Mouse (Mus musculus) CD4-positive helper T cell, adult 2 months (primary cell): ENCODE measurements around the gene Rab7.
"Not testable (repeated sequence)": the region's sequence is repeated elsewhere in the genome, so short reads cannot be mapped to it uniquely, and the experiment has no call there.

Source experiments
- DNase-seq: peaks from one replicate; pipeline ENCODE4 v3.0.0-alpha.2; 2012; ENCODE audit warnings: low read depth, missing footprints, low spot score

Gene Rab7

GRCm38 (mm10) chr6:88003439-88003838 lies 41.6 kb downstream of the Rab7 start:
- DNase-seq: no peak

DNA sequence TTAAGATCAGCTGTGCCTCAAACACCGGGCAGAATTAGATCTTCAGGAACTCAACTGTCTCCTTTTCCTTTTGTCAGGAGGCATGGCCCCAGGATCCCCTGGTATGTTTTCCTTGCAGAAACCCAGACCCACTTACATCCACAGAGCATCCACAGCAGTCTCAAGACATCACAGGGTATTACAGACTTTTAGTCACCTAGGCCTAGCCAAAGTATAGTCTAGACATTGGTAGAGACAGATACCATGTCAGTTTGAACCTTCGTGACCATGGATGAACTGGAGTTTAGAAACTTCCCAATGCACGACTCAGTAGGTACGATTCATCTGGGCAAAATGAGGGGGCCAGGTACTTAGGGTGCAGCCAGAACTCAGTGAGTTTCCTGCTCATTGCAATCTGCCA lies 46.7 kb downstream of the Rab7 start:
- DNase-seq: no peak

- peak; percentile 64 for DNase-seq
Measured at GRCm38 (mm10) chr6:87997706-87998265, 47.3 kb downstream of the Rab7 start.

DNA sequence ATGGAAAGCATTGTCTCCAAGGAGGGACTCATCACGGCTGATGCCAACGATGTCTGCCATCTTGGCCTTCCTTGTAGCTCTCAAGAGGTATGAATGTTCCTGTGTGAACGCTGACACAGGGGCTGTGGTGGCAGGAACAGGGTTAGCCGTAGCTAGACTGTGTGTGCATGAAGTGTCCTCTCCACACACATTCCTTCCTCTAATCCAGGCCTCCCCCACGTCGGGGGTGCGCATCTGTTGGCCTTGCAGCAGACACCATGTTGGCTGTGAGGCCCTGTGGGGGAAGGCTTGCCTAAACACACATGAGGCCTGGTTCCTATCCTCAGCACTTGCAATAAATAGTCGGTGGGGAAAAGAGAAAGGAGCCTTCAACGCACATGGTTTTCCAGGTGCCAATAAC lies 48.5 kb downstream of the Rab7 start:
- no peak for DNase-seq

DNA sequence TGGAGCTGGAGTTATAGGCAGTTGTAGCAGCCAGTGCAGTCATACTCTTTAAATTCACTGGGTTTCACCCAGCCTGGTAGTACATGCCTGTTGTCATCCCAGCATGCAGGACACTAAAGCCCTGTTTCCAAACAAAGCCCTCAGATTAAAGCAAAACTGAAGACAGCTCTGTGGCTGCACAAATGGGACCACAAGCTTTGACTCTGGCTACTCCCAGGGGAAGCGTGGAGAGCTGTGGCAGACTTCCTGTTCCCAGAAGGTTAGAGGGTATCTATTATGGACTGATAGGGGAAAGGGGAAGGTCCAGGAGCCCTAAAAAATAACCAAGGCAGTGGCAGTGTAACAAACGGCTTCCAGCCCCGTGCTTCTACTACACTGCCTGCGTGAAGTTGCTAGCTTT lies 49.6 kb downstream of the Rab7 start:
- no peak for DNase-seq

- DNase-seq: no peak
Measured at GRCm38 (mm10) chr6:87993790-87994571, 51.1 kb downstream of the Rab7 start.

GRCm38 (mm10) chr6:87992733-87993132 lies 52.3 kb downstream of the Rab7 start:
- no peak for DNase-seq

DNA sequence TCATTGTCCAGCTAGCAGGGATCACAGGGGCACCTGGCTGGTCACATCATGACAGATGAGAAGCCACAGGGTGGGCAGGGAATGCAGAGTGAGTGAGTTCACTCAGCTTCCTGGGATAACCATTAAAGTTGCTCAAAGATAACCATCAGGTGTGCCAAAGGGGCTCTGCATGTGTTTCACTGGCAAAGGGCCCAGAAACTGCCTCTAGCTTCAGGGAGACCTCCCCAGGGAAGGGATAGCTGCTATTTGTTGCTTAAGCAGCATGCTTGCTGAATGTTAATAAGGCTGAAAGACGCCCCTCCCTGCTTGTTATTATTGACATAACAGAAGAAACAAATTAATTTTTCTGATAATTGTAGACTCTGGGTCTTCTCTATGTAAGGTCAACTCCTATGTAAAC lies 53.2 kb downstream of the Rab7 start:
- no peak for DNase-seq

DNA sequence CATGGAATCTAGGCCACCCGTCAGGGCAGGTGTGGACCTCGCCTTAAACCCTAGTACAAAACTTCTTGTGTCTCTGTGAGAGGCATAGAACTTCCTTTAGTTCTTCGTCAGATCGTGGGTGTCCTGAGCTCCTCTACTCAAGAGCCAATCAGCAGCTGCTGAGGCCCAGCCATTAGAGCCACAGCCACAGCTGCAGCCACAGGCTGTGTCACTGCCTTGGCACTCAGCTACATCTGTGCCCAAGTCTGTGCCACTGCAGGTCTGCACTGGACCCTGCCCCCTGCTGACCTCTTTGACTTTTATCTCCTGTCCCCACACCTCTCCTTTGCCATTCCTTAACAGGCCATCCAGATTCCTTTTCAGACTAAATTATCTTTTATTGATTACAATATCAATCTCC lies 53.9 kb downstream of the Rab7 start:
- DNase-seq: no peak

DNA sequence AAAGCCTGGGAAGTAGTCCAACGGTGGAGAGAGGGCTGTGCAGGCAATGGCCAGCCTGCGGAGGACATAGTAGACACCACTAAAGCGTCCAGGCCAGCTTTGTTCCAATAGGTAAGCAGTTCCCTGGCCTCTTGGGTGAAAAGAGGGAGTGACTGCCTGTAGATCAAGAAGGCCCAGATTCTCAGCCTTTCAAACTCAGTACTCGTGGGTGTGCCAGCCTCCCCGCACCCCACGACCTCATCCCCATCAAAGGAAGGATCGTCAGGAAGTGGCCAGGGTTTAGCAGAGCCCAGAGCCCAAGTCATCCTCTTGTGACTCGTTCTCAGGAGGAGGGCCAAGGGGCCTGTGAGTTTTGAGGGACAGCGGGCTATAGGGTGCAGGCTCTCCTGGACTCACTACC lies 62.6 kb downstream of the Rab7 start:
- DNase-seq: no peak

GRCm38 (mm10) chr6:87981547-87982256 lies 63.4 kb downstream of the Rab7 start, which contains the start of gene H1fx:
Gene H1fx, minus strand, starts transcription at chr6:87981637.
- DNase-seq: no peak

- DNase-seq: no peak
Measured at GRCm38 (mm10) chr6:87981030-87981485, 64.0 kb downstream of the Rab7 start.

- DNase-seq: peak; percentile 26
Measured at GRCm38 (mm10) chr6:87980374-87981029, 64.6 kb downstream of the Rab7 start.

DNA sequence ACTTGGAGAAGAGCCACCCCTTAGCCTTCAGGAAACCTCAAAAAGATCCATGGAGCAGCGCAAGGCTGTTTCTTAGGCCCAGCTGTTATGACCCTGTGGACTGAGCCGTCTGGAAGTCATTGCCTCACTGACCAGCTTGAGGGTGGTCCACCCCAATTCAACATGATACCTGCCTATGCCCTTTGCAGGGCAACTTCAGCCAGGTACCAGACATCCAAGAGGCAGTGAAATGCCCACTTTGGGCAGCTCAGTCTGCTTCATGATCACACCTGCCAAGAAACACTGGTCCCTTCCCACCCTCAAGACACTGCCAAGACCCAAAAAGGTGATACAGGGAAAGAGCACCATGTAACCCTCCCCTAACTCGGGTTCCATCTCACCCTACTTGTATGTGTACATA lies 65.3 kb downstream of the Rab7 start:
- no peak for DNase-seq

DNA sequence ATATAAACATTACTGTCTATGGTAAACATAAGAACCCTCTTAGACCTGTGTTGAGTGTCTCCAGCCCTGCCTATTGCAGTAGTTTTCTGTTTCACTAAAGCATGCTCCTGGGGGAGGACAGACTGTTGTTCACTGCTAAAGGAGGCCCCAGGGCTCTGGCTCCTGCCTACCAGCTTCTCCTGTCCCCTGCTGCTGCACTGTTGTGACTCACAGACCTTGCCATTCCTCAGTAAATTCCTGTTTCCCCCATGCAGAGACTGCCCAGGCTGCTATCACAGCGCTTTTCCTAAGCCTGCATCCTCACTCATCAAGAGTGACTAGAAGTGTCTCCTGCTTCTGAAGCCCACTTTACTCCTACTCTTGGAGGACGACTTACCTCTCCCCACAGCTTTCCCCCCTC lies 75.0 kb downstream of the Rab7 start:
- no peak for DNase-seq

DNA sequence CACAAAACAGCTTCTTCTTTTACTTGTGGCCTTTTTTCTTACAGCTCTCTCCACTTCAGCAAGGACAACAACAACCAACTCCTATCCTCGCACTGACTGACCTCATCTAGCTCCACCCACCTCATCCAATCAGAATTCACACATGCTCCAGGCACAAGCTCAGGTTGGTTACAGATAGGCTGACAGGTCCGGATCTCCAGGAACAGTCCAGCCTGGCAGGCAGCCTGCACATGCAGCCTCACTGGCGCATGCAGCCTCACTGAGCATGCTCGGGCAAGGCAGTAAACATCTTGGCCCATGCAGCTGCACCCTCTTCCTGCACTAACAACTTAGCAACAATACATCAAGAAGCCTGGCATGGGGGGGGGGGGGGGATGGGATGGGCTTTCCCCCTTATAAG lies 82.6 kb downstream of the Rab7 start:
- not testable (repeated sequence) for DNase-seq
